Mouse (Mus musculus): ENCODE results near the gene Tmem33. TPM values are rescaled to one million over a fixed set of nuclear protein-coding genes. Genes with fewer than 3 reads are reported as not detected.

Gene Tmem33
- polyA plus RNA-seq, 1 experiment = 107 TPM

GRCm38 (mm10) chr5:67307659-67308222 lies 47.4 kb downstream of the Tmem33 start:
- WGBS = 26% methylated on average over 13 of the region's 13 CpGs
- DNase-seq (ENCODE audit: low read depth, low spot score) = no peak

GRCm38 (mm10) chr5:67311811-67312521 lies 51.6 kb downstream of the Tmem33 start:
- WGBS = 73% methylated on average over 3 of the region's 3 CpGs
- DNase-seq (ENCODE audit: low read depth, low spot score) = no peak

DNA sequence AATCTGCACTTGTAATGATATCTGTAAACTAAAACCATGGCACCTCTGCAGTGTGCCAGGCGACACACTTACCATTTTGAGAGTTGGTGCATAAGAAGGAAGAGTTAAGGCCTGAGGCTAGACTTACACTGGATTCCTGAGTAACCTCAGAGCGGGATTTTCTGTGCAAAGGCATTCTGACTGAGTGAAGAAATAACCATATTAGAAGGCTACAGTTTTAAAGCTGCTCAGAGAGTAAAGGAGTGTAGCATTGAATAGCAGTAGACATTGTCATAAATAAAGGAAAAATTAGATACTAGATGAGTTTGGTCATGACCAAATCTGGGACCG lies 52.1 kb downstream of the Tmem33 start:
- 97% methylated on average over 3 of the region's 3 CpGs for WGBS
- DNase-seq (ENCODE audit: low read depth, low spot score) = no peak

DNA sequence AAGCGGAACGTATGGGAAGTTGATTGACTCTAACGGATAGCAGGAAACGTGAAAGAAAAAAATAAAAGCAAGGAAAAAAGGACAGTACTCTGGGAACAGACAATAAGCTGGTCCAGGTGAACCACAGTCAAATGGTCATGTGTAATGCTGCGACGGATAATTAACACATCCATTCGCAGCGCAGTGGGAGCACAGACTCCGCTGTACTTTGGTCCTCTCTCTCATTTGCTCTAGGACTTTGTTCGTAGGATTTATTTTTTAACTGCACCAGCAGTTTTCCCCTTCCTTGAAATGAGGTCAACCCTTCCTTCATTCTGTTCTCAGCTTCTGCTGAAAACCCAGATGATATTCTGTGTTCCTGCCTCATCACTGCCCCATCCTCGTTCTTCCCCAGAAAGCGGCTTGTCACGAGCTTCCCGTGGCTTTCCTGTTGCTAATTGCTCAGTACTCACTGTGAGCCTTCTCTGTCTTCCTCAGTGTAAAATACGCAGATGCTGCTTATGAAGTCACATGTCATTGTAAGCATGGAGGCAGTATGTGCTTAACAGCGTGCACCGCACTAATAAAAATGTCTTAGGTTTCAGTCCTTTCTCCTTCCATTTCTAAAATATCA lies 61.4 kb downstream of the Tmem33 start:
- DNase-seq (ENCODE audit: low read depth, low spot score) = no peak
- WGBS = 87% methylated on average over 17 of the region's 17 CpGs

GRCm38 (mm10) chr5:67324032-67324431 lies 63.7 kb downstream of the Tmem33 start:
- 55% methylated on average over 1 of the region's 1 CpGs for WGBS

DNA sequence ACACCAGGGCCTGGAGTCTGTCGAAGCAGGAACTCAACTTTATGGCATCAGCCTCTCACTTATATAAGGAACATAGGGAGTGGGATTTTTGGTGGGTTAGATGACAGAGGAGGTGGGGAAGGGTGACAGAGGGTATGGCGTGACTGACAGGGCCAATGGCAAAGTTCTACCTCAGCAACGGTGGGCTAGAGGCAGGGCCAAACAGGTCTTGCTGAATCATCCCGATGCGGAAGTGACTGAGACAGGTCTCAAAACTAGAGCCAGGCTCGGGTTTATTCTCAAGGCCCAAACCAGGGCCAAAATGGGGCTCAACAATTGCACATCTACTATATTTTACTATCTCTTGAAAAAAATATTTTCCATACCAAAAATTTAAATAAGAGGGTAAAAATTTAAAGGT lies 80.4 kb downstream of the Tmem33 start:
- DNase-seq (ENCODE audit: low read depth, low spot score) = no peak
- WGBS = 94% methylated on average over 6 of the region's 6 CpGs

More at GRCm38 (mm10) chr5:67324032-67324431, 63.7 kb downstream of the Tmem33 start:
- no peak for DNase-seq (ENCODE audit: low read depth, low spot score)

Other genes starting within 250 kb of the Tmem33 start
- 1.7 and 2.2 TPM in 2 replicates for gene Phox2b, start 161.3 kb upstream of the Tmem33 start, polyA plus RNA-seq (2012; rRNA removed)
- 16.2 and 19.0 TPM in 2 replicates for gene Slc30a9, start 46.4 kb downstream of the Tmem33 start, polyA plus RNA-seq (2012; rRNA removed)
- 0.21 and 0.34 TPM in 2 replicates for gene Bend4, start 167.7 kb downstream of the Tmem33 start, polyA plus RNA-seq (2012; rRNA removed)